Mouse (Mus musculus): ENCODE measurements around the gene Klkb1. TPM values are rescaled to one million over a fixed set of nuclear protein-coding genes. Genes with fewer than 3 reads are reported as not detected.

The Klkb1 gene
- total RNA-seq, 2 experiments from 2014 or later: not detected

GRCm38 (mm10) chr8:45269056-45269455 is 25.6 kb downstream of the Klkb1 start:
- no peak for DNase-seq (ENCODE audit: low spot score in 2 of 2)

- no peak for DNase-seq (ENCODE audit: low spot score in 2 of 2)
These were observed 26.2 kb downstream of the Klkb1 start for GRCm38 (mm10) chr8:45268485-45268884.

GRCm38 (mm10) chr8:45267611-45268391 is 26.9 kb downstream of the Klkb1 start:
- DNase-seq (ENCODE audit: low spot score in 2 of 2): no peak

GRCm38 (mm10) chr8:45266993-45267392 is 27.7 kb downstream of the Klkb1 start:
- DNase-seq (ENCODE audit: low spot score in 2 of 2): no peak

- no peak for DNase-seq (ENCODE audit: low spot score in 2 of 2)
These were observed 29.7 kb downstream of the Klkb1 start for GRCm38 (mm10) chr8:45264918-45265317.

- DNase-seq (ENCODE audit: low spot score in 2 of 2): no peak
These were observed 31.8 kb downstream of the Klkb1 start for GRCm38 (mm10) chr8:45262851-45263250.

GRCm38 (mm10) chr8:45261920-45262319 is 32.7 kb downstream of the Klkb1 start, which contains the start of gene F11:
Gene F11 (minus strand): TSS chr8:45262031.
- DNase-seq (ENCODE audit: low spot score in 2 of 2): no peak

- DNase-seq (ENCODE audit: low spot score in 2 of 2): no peak
These were observed 36.2 kb downstream of the Klkb1 start for GRCm38 (mm10) chr8:45258421-45258820.

- DNase-seq (ENCODE audit: low spot score in 2 of 2): no peak
These were observed 39.6 kb downstream of the Klkb1 start for GRCm38 (mm10) chr8:45255040-45255439.

GRCm38 (mm10) chr8:45254194-45254842 is 40.3 kb downstream of the Klkb1 start:
- no peak for DNase-seq (ENCODE audit: low spot score in 2 of 2)

- no peak for DNase-seq (ENCODE audit: low spot score in 2 of 2)
These were observed 41.1 kb downstream of the Klkb1 start for GRCm38 (mm10) chr8:45253586-45253985.

- no peak for DNase-seq (ENCODE audit: low spot score in 2 of 2)
These were observed 41.5 kb downstream of the Klkb1 start for GRCm38 (mm10) chr8:45253111-45253510.

GRCm38 (mm10) chr8:45246307-45246706 is 48.4 kb downstream of the Klkb1 start:
- no peak for DNase-seq (ENCODE audit: low spot score in 2 of 2)

GRCm38 (mm10) chr8:45239363-45239762 is 55.3 kb downstream of the Klkb1 start:
- DNase-seq (ENCODE audit: low spot score in 2 of 2): no peak

GRCm38 (mm10) chr8:45238282-45238681 is 56.4 kb downstream of the Klkb1 start:
- DNase-seq (ENCODE audit: low spot score in 2 of 2): no peak

GRCm38 (mm10) chr8:45236164-45236912 is 58.3 kb downstream of the Klkb1 start:
- DNase-seq (ENCODE audit: low spot score in 2 of 2): peak; percentile 40 to 41

GRCm38 (mm10) chr8:45235228-45235627 is 59.4 kb downstream of the Klkb1 start:
- no peak for DNase-seq (ENCODE audit: low spot score in 2 of 2)

GRCm38 (mm10) chr8:45233256-45233655 is 61.4 kb downstream of the Klkb1 start:
- DNase-seq (ENCODE audit: low spot score in 2 of 2): no peak
